Comparison of ENCODE assay signal across 1 mouse cellular context in genomic region chr8:104442299-104443124, GRCm38 (mm10).
TF ChIP-seq lines count a peak whose summit lies in the region.

TSS of gene Dync1li2 (minus strand) at chr8:104443047.

TF ChIP-seq in CH12.LX, 34 proteins besides CTCF, POLR2A, EP300 and RAD21 (continued from another document):
- TF ChIP-seq ZMIZ1 (IDR thresholded peaks at IDR 0.05; ENCODE audit: low read depth, low read length) (0 out of 2 replicates have a peak, but pooled peaks have one; percentile 40), NELFE (IDR thresholded peaks at IDR 0.05; ENCODE audit: low read depth, low read length) (peak; percentile 82)
